Mouse (Mus musculus): ENCODE results near the gene Golt1a. TPM values are rescaled to one million over a fixed set of nuclear protein-coding genes. Genes with fewer than 3 reads are reported as not detected.

Golt1a gene
- polyA plus RNA-seq, 1 experiment from 2014 or later, result 7.6 TPM

DNA sequence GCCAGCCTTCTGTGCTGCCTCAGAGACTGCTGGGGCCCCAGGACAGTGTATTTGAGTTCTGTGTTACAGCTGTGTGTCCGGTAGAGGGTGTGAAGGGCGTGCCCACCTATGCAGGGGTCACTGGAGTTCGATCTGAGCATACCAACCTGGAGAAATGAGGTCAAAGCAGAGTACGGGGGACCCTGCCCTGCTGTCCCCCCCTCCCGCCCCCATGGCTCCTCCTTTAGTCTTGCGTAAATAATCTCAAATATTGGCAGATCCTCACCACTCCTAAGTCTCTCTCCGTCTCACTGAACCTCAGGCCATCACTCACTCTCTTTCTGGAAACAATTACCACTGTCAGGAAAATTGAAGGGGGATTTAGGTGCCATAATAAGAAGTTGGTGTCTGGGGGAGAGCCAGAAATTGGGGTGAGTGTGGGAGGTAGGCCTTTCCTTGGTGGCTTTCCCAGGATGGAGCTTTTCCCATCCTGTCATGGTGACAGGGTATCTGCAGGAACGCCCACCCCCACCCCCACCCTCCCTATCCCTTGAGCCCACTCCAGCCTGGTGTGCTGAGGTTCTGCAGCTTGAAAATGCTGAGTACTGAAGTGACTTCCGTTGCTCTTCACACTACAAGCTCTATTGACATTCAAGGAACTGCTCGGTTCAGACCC, 57.5 kb downstream of the Golt1a start:
- Histone ChIP-seq H3K36me3 (ENCODE audit: control insufficient read depth, insufficient read depth, low read length) (no peaks in the 10 kb centered on the region), H3K4me1 (replicated peaks; ENCODE audit: control insufficient read depth, insufficient read depth) (no peaks in the 10 kb centered on the region), H3K4me3 (ENCODE audit: low read depth, low read length) (no peak overlapping the region), H3K27ac (replicated peaks) (no peak overlapping the region; the same call in 1 of the 2 replicates), H3K4me2 (replicated peaks; ENCODE audit: low read depth) (no peak overlapping the region), H3K27me3 (ENCODE audit: control insufficient read depth, insufficient read depth, low read length) (no peaks in the 10 kb centered on the region), H3K9ac (ENCODE audit: low read length) (no peak overlapping the region), H3K9me3 (ENCODE audit: control insufficient read depth, low read length) (no peaks in the 10 kb centered on the region)
- WGBS, result 29% methylated on average over 10 of the region's 10 CpGs
- DNase-seq (ENCODE audit: low spot score) (no peak), ATAC-seq (ENCODE audit: low FRiP score, low TSS enrichment) (no peak)
- TF ChIP-seq CTCF (IDR thresholded peaks at IDR 0.05; ENCODE audit: low read depth) (no peak), EP300 (optimal IDR thresholded peaks at IDR 0.05) (no peak)

DNA sequence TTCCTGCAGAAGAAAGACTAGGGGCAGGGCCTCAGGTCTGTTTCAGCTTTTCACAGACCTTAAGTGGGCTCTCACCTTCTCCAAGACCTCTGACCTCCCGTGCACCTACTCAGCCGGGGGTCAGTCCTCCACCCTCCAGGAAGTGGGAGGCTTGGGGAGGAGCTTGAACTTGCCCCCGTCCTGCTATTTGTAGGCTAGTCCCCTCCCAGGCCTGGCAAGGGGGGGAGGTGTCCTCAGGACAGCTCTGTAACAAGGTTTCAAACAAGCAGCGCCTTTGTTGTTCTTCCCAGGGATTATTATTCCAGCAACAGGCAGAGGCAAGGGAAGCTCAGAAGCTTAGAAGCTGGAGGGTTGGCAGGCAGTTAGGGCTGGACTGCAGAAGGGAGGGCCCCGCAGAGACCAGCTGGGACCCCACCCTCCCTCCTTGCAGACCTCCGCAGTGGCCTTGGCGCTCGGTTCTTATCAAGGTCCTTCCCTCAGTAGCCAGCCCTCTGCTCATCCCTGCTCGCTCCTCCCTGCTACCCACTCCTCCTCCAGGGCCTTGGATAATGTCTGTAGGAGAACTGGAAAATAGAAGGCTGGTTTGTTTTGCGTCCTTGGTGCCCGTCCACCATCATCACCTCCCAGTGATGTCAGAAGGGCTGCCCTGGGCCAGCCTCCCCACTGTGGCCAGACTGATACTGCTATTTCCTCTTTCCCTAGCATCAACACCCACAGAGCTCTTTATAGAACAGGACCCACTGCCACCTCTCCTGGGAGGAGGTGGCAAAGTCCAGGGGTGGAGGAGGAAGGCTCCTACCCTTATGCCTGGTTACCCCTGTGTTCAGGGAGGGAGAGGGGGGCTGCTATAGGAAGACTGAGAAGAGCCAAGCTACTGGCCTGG, 58.2 kb downstream of the Golt1a start:
- no peak overlapping the region for H3K4me2 ChIP-seq (replicated peaks; ENCODE audit: low read depth)
- H3K9me3 ChIP-seq (ENCODE audit: control insufficient read depth, low read length), result no peaks in the 10 kb centered on the region
- H3K27ac ChIP-seq (replicated peaks), result peak overlapping the region; percentile 9; the same call in 1 of the 2 replicates
- no peaks in the 10 kb centered on the region for H3K27me3 ChIP-seq (ENCODE audit: control insufficient read depth, insufficient read depth, low read length)
- no peak for DNase-seq (ENCODE audit: low spot score)
- 20% methylated on average over 10 of the region's 11 CpGs for WGBS
- H3K9ac ChIP-seq (ENCODE audit: low read length), result no peak overlapping the region
- TF ChIP-seq EP300 (optimal IDR thresholded peaks at IDR 0.05) (no peak), CTCF (IDR thresholded peaks at IDR 0.05; ENCODE audit: low read depth) (no peak)
- H3K4me1 ChIP-seq (replicated peaks; ENCODE audit: control insufficient read depth, insufficient read depth), result no peaks in the 10 kb centered on the region
- H3K4me3 ChIP-seq (ENCODE audit: low read depth, low read length), result no peak overlapping the region
- no peak for ATAC-seq (ENCODE audit: low FRiP score, low TSS enrichment)
- H3K36me3 ChIP-seq (ENCODE audit: control insufficient read depth, insufficient read depth, low read length), result no peaks in the 10 kb centered on the region

DNA sequence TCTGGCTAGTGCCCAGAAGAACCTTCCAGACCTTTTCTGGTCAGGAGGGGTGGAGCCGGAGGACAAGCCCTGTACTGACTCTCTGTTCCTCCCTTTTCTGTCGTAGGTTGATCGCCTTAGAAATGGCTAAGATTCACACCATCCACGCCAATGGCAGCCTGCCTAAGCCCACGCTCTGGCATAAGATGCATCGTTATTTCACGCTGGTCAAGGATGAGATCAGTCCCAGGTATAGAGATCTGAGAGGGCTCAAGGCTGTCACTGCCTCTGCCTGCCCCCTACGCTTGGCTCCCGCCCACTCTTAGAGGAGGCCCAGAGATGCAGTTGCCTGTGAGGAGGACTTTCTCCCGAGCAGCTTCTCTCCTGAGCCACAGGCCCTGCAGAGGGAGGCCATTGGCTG, 59.0 kb downstream of the Golt1a start:
- H3K36me3 ChIP-seq (ENCODE audit: control insufficient read depth, insufficient read depth, low read length), result no peaks in the 10 kb centered on the region
- no peaks in the 10 kb centered on the region for H3K27me3 ChIP-seq (ENCODE audit: control insufficient read depth, insufficient read depth, low read length)
- H3K27ac ChIP-seq (replicated peaks), result 0 out of 2 replicates have a peak overlapping the region, but pooled peaks have one; percentile 9
- DNase-seq (ENCODE audit: low spot score) (no peak), ATAC-seq (ENCODE audit: low FRiP score, low TSS enrichment) (no peak)
- no peak overlapping the region for H3K4me3 ChIP-seq (ENCODE audit: low read depth, low read length)
- 69% methylated on average over 10 of the region's 10 CpGs for WGBS
- H3K9me3 ChIP-seq (ENCODE audit: control insufficient read depth, low read length), result no peaks in the 10 kb centered on the region
- no peak overlapping the region for H3K9ac ChIP-seq (ENCODE audit: low read length)
- H3K4me1 ChIP-seq (replicated peaks; ENCODE audit: control insufficient read depth, insufficient read depth), result no peaks in the 10 kb centered on the region
- TF ChIP-seq CTCF (IDR thresholded peaks at IDR 0.05; ENCODE audit: low read depth) (no peak), EP300 (optimal IDR thresholded peaks at IDR 0.05) (no peak)
- H3K4me2 ChIP-seq (replicated peaks; ENCODE audit: low read depth), result no peak overlapping the region

- Histone ChIP-seq H3K4me2 (replicated peaks; ENCODE audit: low read depth) (no peak overlapping the region), H3K27me3 (ENCODE audit: control insufficient read depth, insufficient read depth, low read length) (no peaks in the 10 kb centered on the region), H3K9ac (ENCODE audit: low read length) (no peak overlapping the region), H3K36me3 (ENCODE audit: control insufficient read depth, insufficient read depth, low read length) (no peaks in the 10 kb centered on the region), H3K4me1 (replicated peaks; ENCODE audit: control insufficient read depth, insufficient read depth) (no peaks in the 10 kb centered on the region), H3K27ac (replicated peaks) (peak overlapping the region; percentile 71; the same call in 1 of the 2 replicates), H3K4me3 (ENCODE audit: low read depth, low read length) (no peak overlapping the region), H3K9me3 (ENCODE audit: control insufficient read depth, low read length) (no peaks in the 10 kb centered on the region)
- DNase-seq (ENCODE audit: low spot score) (no peak), ATAC-seq (ENCODE audit: low FRiP score, low TSS enrichment) (peak; percentile 28)
- 36% methylated on average over 4 of the region's 4 CpGs for WGBS
- no peak for TF ChIP-seq CTCF (IDR thresholded peaks at IDR 0.05; ENCODE audit: low read depth)
- no peak for TF ChIP-seq EP300 (optimal IDR thresholded peaks at IDR 0.05)
Observed at GRCm38 (mm10) chr1:133370352-133370751, 60.8 kb downstream of the Golt1a start.

DNA sequence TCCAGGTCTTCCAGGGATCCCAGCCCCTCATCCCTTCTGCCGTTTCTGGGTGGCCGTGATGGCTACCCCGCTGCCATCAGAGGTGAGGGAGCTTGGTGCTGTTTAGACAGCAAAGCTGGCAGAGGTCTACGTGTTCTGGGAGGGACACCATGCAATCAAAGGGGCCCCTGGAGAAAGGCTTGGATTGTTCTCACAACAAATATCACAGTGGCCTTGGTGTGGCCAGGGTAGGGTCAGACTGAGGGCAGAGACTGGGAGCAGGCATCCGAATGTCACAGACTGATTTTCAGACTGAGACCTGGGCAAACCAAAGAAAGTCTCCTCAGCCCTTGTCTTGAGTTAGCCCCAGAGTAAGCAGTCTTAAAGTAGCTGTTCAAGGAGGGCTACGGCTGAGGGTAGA, 61.8 kb downstream of the Golt1a start:
- ATAC-seq (ENCODE audit: low FRiP score, low TSS enrichment) (no peak), DNase-seq (ENCODE audit: low spot score) (no peak)
- WGBS, result 78% methylated on average over 6 of the region's 6 CpGs
- no peaks in the 10 kb centered on the region for H3K4me1 ChIP-seq (replicated peaks; ENCODE audit: control insufficient read depth, insufficient read depth)
- TF ChIP-seq CTCF (IDR thresholded peaks at IDR 0.05; ENCODE audit: low read depth) (no peak), EP300 (optimal IDR thresholded peaks at IDR 0.05) (no peak)
- H3K4me3 ChIP-seq (ENCODE audit: low read depth, low read length), result no peak overlapping the region
- no peak overlapping the region for H3K27ac ChIP-seq (replicated peaks)
- H3K27me3 ChIP-seq (ENCODE audit: control insufficient read depth, insufficient read depth, low read length), result no peaks in the 10 kb centered on the region
- no peaks in the 10 kb centered on the region for H3K36me3 ChIP-seq (ENCODE audit: control insufficient read depth, insufficient read depth, low read length)
- H3K9me3 ChIP-seq (ENCODE audit: control insufficient read depth, low read length), result no peaks in the 10 kb centered on the region
- no peak overlapping the region for H3K4me2 ChIP-seq (replicated peaks; ENCODE audit: low read depth)
- no peak overlapping the region for H3K9ac ChIP-seq (ENCODE audit: low read length)

- no peak for ATAC-seq (ENCODE audit: low FRiP score, low TSS enrichment)
- H3K36me3 ChIP-seq (ENCODE audit: control insufficient read depth, insufficient read depth, low read length), result no peaks in the 10 kb centered on the region
Observed at GRCm38 (mm10) chr1:133372113-133372512, 62.5 kb downstream of the Golt1a start.

More at GRCm38 (mm10) chr1:133372113-133372512, 62.5 kb downstream of the Golt1a start:
- Histone ChIP-seq H3K27me3 (ENCODE audit: control insufficient read depth, insufficient read depth, low read length) (no peaks in the 10 kb centered on the region), H3K9me3 (ENCODE audit: control insufficient read depth, low read length) (no peaks in the 10 kb centered on the region), H3K9ac (ENCODE audit: low read length) (no peak overlapping the region), H3K4me2 (replicated peaks; ENCODE audit: low read depth) (no peak overlapping the region), H3K4me3 (ENCODE audit: low read depth, low read length) (no peak overlapping the region), H3K27ac (replicated peaks) (0 out of 2 replicates have a peak overlapping the region, but pooled peaks have one; percentile 30), H3K4me1 (replicated peaks; ENCODE audit: control insufficient read depth, insufficient read depth) (no peaks in the 10 kb centered on the region)
- no peak for TF ChIP-seq CTCF (IDR thresholded peaks at IDR 0.05; ENCODE audit: low read depth)
- no peak for TF ChIP-seq EP300 (optimal IDR thresholded peaks at IDR 0.05)
- WGBS, result 47% methylated on average over 8 of the region's 8 CpGs
- DNase-seq (ENCODE audit: low spot score), result no peak

Other genes with a start within 250 kb of the Golt1a start
- gene Ppp1r15b, start 178.7 kb upstream of the Golt1a start, polyA plus RNA-seq (2015; fragmentation: Nextera tagmentation; extraction: Ambion mirVana), result 20.7 and 22.3 TPM in 2 replicates
- 11.1 and 12.1 TPM in 2 replicates for gene Plekha6, start 145.6 kb upstream of the Golt1a start, polyA plus RNA-seq (2015; fragmentation: Nextera tagmentation; extraction: Ambion mirVana)
- not detected in 2 replicates for gene Kiss1, start 12.1 kb downstream of the Golt1a start, polyA plus RNA-seq (2015; fragmentation: Nextera tagmentation; extraction: Ambion mirVana)
- gene Ren1, start 40.7 kb downstream of the Golt1a start, polyA plus RNA-seq (2015; fragmentation: Nextera tagmentation; extraction: Ambion mirVana), result 2.9 and 6.1 TPM in 2 replicates
- gene Etnk2, start 53.8 kb downstream of the Golt1a start, polyA plus RNA-seq (2015; fragmentation: Nextera tagmentation; extraction: Ambion mirVana), result 2.8 and 4.2 TPM in 2 replicates
- 3.7 and 5.0 TPM in 2 replicates for gene Sox13, start 114.6 kb downstream of the Golt1a start, polyA plus RNA-seq (2015; fragmentation: Nextera tagmentation; extraction: Ambion mirVana)